Mouse (Mus musculus): ENCODE results near the gene Mapk9.

DNA sequence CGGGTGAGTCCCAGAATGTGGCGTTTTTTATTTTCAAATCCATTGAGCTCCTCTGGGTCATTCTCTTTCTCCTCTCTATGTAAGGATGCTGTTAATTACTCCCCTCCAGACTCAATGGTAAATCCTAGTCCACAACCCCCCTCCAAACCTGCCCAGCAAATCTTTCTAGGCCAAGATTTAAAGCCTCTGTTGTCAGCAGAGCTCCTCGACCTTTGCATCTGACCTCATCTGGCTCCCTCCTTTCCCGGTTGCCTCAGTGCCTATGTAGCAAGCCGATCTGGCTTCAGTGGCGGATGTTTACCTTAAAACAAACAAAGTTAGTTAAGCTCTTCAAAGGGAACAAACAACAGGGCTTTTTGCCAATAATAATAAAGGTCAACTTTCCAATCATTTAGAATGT is 19.3 kb upstream of the Mapk9 start:
- no peak for TF ChIP-seq POLR2A (IDR thresholded peaks at IDR 0.05; ENCODE audit: extremely low read depth, insufficient read depth, low read length)
- no peak for TF ChIP-seq CTCF (IDR thresholded peaks at IDR 0.05; ENCODE audit: extremely low read depth, insufficient read depth, low read length)

Data from cortical plate, adult 2 months (tissue).